Comparison of ENCODE assay signal across 8 mouse cellular contexts in the genomic region with DNA sequence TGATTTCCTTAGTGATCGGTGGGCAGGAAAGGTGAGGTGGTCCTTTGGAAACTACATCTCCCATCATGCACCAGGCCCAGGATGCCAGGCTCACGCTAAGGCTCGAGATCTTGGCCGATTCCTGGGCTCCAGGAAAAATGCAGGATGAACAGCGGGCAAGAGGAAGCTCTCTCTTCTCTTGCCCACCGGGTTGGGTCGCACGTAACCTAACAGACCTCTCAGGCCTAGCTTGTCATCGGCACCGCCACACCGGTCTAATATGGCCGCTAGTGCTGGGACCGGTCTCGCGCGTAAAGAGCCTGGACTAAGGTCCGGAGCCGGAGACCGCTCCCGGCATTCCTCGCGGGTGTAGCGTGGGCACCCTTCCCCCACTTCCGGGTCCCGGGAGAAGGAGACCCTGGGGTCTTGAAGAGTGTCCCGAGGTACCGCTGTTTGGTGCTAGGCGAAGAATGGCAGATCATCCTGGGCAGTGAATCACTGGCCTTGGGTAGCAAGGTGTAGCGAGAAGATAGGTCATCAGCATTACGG. TPM values are rescaled to one million over a fixed set of nuclear protein-coding genes. Genes with fewer than 3 reads are reported as not detected.
DNase-seq lines count a peak whose midpoint lies in the region; ATAC-seq lines count a peak whose summit lies in the region.

A gene (plus strand): TSS at position 81 of the 528 bp plus-strand sequence.

- 1% methylated on average over 30 of the region's 30 CpGs for WGBS in hindbrain, embryonic 11.5 days

- DNase-seq in Muller cell, postnatal 12 days (ENCODE audit: inconsistent ontology term) = peak; percentile 76
- peak; percentile 85 for DNase-seq in cerebellum, adult 8-10 months
- DNase-seq in frontal cortex, adult 2 months (ENCODE audit: extremely low spot score in 1 of 2, low spot score in 1 of 2) = peak in 1 of 2 experiments; percentile 83
- peak; percentile 88 for DNase-seq in hindbrain, embryonic 11.5 days (ENCODE audit: low spot score)
- peak in 1 of 2 experiments; percentile 82 for DNase-seq in layer of hippocampus, postnatal 14 days (ENCODE audit: low spot score in 2 of 2)
- DNase-seq in lung, postnatal 25 days (ENCODE audit: low spot score) = peak; percentile 68
- peak; percentile 86 for DNase-seq in retina, embryonic 14.5 days (ENCODE audit: low spot score)
- peak; percentile 73 for DNase-seq in urinary bladder, postnatal 25 days (ENCODE audit: low spot score)

- no peaks in the 10 kb centered on the region for H3K27me3 ChIP-seq in hindbrain, embryonic 11.5 days (ENCODE audit: control insufficient read depth, insufficient read depth, low read length)

- peak; percentile 62 for ATAC-seq in hindbrain, embryonic 11.5 days (ENCODE audit: low FRiP score)

- H3K9me3 ChIP-seq in hindbrain, embryonic 11.5 days (ENCODE audit: control insufficient read depth, low read length) = no peaks in the 10 kb centered on the region

- H3K4me2 ChIP-seq in hindbrain, embryonic 11.5 days (replicated peaks; ENCODE audit: low read depth, low read length) = peak within 1 kb of the TSS; percentile 75

- peak within 1 kb of the TSS; percentile 82 for H3K27ac ChIP-seq in hindbrain, embryonic 11.5 days (ENCODE audit: low read depth, low read length)

- peaks cover 9% of the 10 kb centered on the region; the same call in 1 of the 2 replicates for H3K4me1 ChIP-seq in hindbrain, embryonic 11.5 days (replicated peaks; ENCODE audit: control insufficient read depth, insufficient read depth, low read length)

- H3K9ac ChIP-seq in hindbrain, embryonic 11.5 days (ENCODE audit: low read depth, low read length) = peak within 1 kb of the TSS; percentile 79

- H3K4me3 ChIP-seq in hindbrain, embryonic 11.5 days (ENCODE audit: low read depth, low read length) = peak within 1 kb of the TSS; percentile 56

- no peaks in the 10 kb centered on the region for H3K36me3 ChIP-seq in hindbrain, embryonic 11.5 days (ENCODE audit: control insufficient read depth, insufficient read depth, low read length)

RNA-seq across cellular contexts. Expression of the gene that starts here (rescaled TPM):
- 14.4 and 15.5 TPM in 2 replicates for polyA plus RNA-seq in frontal cortex, adult 2 months (2012; rRNA removed)
- polyA plus RNA-seq in hindbrain, embryonic 11.5 days (2014; fragmentation: Nextera tagmentation; extraction: Ambion mirVana) = 18.2 and 20.9 TPM in 2 replicates
- total RNA-seq in layer of hippocampus, postnatal 14 days (2021) = 10 to 100 TPM; 21.7 to 24.7 TPM
